Mouse (Mus musculus) hindbrain, embryonic 16.5 days (tissue): ENCODE results near the gene Etfbkmt. TPM values are rescaled to one million over a fixed set of nuclear protein-coding genes. Genes with fewer than 3 reads are reported as not detected.

ENCODE experiments used
- ATAC-seq: fragments of 200-750 bp; cut with Nextera tagmentation; 2 replicates; pipeline ENCODE4 v1.8.0; 2017; ENCODE audit warnings: moderate TSS enrichment, moderate library complexity
- H3K27ac ChIP-seq: fragments of 300-500 bp; sonication (generic); 2 replicates; pipeline ENCODE4 v1.5.1; 2014; ENCODE audit warnings: low read depth, mild to moderate bottlenecking, control low read depth, low read length, moderate library complexity
- H3K27me3 ChIP-seq: fragments of 300-500 bp; sonication (generic); replicated peaks from 2 replicates; pipeline ENCODE4 v1.6.1; 2014; ENCODE audit warnings: low read length; ENCODE audit not compliant: control insufficient read depth, insufficient read depth
- H3K36me3 ChIP-seq: fragments of 300-500 bp; sonication (generic); 2 replicates; pipeline ENCODE4 v1.6.1; 2014; ENCODE audit warnings: mild to moderate bottlenecking, low read length, moderate library complexity, mixed read lengths; ENCODE audit not compliant: control insufficient read depth, insufficient read depth
- H3K4me1 ChIP-seq: fragments of 300-500 bp; sonication (generic); 2 replicates; pipeline ENCODE4 v1.6.1; 2014; ENCODE audit warnings: low read depth, low read length; ENCODE audit not compliant: control insufficient read depth, insufficient read depth
- H3K4me2 ChIP-seq: fragments of 300-500 bp; sonication (generic); 2 replicates; pipeline ENCODE4 v1.6.1; 2014; ENCODE audit warnings: mild to moderate bottlenecking, low read length, control low read depth, moderate library complexity
- H3K4me3 ChIP-seq: fragments of 300-500 bp; sonication (generic); 2 replicates; pipeline ENCODE4 v1.5.1; 2014; ENCODE audit warnings: mild to moderate bottlenecking, low read length, control low read depth, moderate library complexity
- H3K9ac ChIP-seq: fragments of 300-500 bp; sonication (generic); 2 replicates; pipeline ENCODE4 v1.6.1; 2014; ENCODE audit warnings: low read depth, mild to moderate bottlenecking, control low read depth, low read length, moderate library complexity
- H3K9me3 ChIP-seq: fragments of 300-500 bp; sonication (generic); 2 replicates; pipeline ENCODE4 v1.6.1; 2014; ENCODE audit warnings: mild to moderate bottlenecking, low read length, moderate library complexity; ENCODE audit not compliant: control insufficient read depth
- WGBS: fragments of 180-500 bp; shearing (Covaris S2); extraction: QIAGEN DNeasy Blood & Tissue Kit; methylation state at CpG from one replicate; pipeline ENCODE4 v1.1.7; 2014; 5-methylcytosine and 5-hydroxymethylcytosine counted together
- polyA plus RNA-seq: library from polyadenylated mRNA; unstranded; fragments of >200 nt; fragmentation: Nextera tagmentation; extraction: Ambion mirVana; gene quantifications from 2 replicates; pipeline ENCODE4 v1.2.1, GENCODE M21; 2015

The Etfbkmt gene
- polyA plus RNA-seq, 1 experiment from 2014 or later: 7.6 TPM

DNA sequence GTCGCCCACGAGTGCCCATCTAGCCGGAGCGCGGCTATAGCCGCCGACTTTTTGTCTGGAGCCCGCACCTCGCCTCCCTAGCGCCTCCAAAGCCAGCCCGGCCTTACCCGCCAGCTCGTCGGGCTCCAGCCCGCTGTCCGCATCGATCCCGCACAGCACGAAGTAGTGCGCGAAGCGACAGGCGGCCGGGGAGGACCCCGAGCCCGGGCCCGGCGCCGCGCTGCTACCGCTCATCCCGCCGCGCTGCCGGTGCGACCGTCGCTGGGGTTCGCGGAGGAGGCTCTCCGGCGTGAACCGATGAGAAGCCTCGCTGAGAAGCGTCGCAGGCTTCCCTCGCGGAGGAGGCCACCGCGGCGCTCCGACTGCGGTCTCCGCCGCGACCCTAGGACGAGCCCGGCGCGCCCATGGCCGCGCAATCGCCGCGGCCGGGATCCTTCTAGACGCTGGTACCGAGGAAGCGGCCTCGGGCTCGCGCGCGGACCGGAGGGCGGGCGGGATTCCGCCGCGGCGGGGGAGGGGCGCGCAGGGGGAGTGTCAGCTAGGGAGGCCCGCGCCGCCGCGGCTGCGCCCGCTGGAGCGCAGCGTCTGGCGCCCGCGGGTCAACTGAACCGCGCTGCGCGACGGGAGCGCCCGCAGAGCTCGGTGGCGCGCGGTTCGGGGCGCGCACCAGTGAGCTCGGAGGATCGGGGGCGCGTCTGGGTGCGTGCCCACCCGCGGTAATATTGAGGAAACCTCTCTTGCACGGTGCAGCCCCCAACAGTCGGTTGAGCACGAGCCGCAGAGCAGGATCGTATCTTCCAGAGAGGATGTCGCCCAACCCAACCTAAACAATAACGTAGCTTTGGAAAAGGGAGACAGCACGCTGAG is 38.3 kb upstream of the Etfbkmt start, which contains the start of gene Dennd5b:
Dennd5b (minus strand) TSS at position 605 of the 867 bp plus-strand sequence.
- no peaks in the 10 kb centered on the region for H3K27me3 ChIP-seq
- peaks cover 5% of the 10 kb centered on the region for H3K4me1 ChIP-seq
- no peaks in the 10 kb centered on the region for H3K9me3 ChIP-seq
- under 1% methylated on average over 119 of the region's 124 CpGs for WGBS
- H3K4me2 ChIP-seq: peak within 1 kb of the TSS; percentile 69
- H3K9ac ChIP-seq: peak within 1 kb of the TSS; percentile 99
- no peaks in the 10 kb centered on the region for H3K36me3 ChIP-seq
- peak within 1 kb of the TSS; percentile 98 for H3K27ac ChIP-seq
- peak; percentile 96 for ATAC-seq
- peak within 1 kb of the TSS; percentile 95 for H3K4me3 ChIP-seq

- peak overlapping the region; percentile 95 for H3K4me3 ChIP-seq
- peaks cover 5% of the 10 kb centered on the region for H3K4me1 ChIP-seq
- peak overlapping the region; percentile 99 for H3K9ac ChIP-seq
- H3K27ac ChIP-seq: peak overlapping the region; percentile 98
- H3K4me2 ChIP-seq: peak overlapping the region; percentile 69
- 10% methylated on average over 7 of the region's 7 CpGs for WGBS
- no peaks in the 10 kb centered on the region for H3K36me3 ChIP-seq
- no peak; the same call in 1 of the 2 replicates for ATAC-seq
- H3K27me3 ChIP-seq: no peaks in the 10 kb centered on the region
- H3K9me3 ChIP-seq: no peaks in the 10 kb centered on the region
Measured at GRCm38 (mm10) chr6:149101943-149102243, 37.8 kb upstream of the Etfbkmt start.

GRCm38 (mm10) chr6:149103451-149103850 is 36.2 kb upstream of the Etfbkmt start:
- Histone ChIP-seq H3K4me1 (peaks cover 5% of the 10 kb centered on the region), H3K9ac (no peak overlapping the region), H3K4me2 (no peak overlapping the region), H3K9me3 (no peaks in the 10 kb centered on the region), H3K4me3 (no peak overlapping the region), H3K27me3 (no peaks in the 10 kb centered on the region), H3K36me3 (no peaks in the 10 kb centered on the region), H3K27ac (no peak overlapping the region)
- no peak for ATAC-seq
- WGBS: 88% methylated on average over 1 of the region's 1 CpGs

DNA sequence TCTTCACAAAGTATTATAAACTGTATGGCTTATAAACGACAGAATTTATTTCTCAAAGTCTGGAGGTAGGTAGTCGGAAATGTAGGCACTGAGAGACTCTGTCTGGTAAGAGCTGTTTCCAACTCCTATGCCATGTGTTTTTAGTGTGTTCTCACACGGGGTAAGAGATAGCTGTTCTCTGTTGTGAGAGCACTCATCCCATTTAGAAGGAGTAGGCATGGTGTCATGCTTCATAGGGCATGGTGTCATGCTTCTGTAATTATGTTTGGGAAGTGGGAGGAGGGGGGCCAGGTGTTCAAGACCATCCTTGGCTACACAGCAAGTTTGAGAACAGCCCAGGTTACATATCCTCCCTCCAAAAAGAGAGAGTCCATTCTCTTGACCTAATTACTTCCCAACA is 32.0 kb upstream of the Etfbkmt start:
- no peaks in the 10 kb centered on the region for H3K9me3 ChIP-seq
- no peaks in the 10 kb centered on the region for H3K27me3 ChIP-seq
- no peak overlapping the region for H3K4me3 ChIP-seq
- H3K27ac ChIP-seq: no peak overlapping the region
- ATAC-seq: no peak
- no peak overlapping the region for H3K9ac ChIP-seq
- 73% methylated on average over 3 of the region's 3 CpGs for WGBS
- H3K4me2 ChIP-seq: no peak overlapping the region
- no peaks in the 10 kb centered on the region for H3K4me1 ChIP-seq
- no peaks in the 10 kb centered on the region for H3K36me3 ChIP-seq

GRCm38 (mm10) chr6:149108909-149109308 is 30.7 kb upstream of the Etfbkmt start:
- H3K9ac ChIP-seq: no peak overlapping the region
- H3K9me3 ChIP-seq: no peaks in the 10 kb centered on the region
- no peaks in the 10 kb centered on the region for H3K4me1 ChIP-seq
- whole genome bisulfite sequencing: 81% methylated on average over 2 of the region's 2 CpGs
- no peak overlapping the region for H3K4me3 ChIP-seq
- no peak overlapping the region for H3K4me2 ChIP-seq
- H3K27ac ChIP-seq: no peak overlapping the region
- no peaks in the 10 kb centered on the region for H3K27me3 ChIP-seq
- no peaks in the 10 kb centered on the region for H3K36me3 ChIP-seq
- ATAC-seq: no peak

DNA sequence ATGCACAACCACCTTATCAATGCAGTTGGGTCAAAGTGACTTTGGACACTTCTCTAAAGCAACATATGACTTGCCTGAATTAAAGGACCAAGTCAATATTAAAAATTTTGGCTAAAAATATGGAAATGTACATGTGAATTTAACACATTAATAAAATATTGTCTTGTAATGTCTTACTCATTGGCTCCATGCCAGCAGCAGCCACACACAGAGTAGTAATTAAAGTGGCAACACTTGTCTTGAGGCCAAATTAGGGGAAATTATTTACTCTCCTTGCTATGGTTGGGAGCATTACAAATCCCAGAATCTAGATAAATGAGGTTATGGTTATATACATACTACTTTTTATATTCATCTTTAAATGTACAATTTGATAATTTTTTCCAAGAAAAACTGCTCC is 22.7 kb upstream of the Etfbkmt start:
- H3K27me3 ChIP-seq: no peaks in the 10 kb centered on the region
- no peak overlapping the region for H3K4me3 ChIP-seq
- H3K9me3 ChIP-seq: no peaks in the 10 kb centered on the region
- no peaks in the 10 kb centered on the region for H3K36me3 ChIP-seq
- no peaks in the 10 kb centered on the region for H3K4me1 ChIP-seq
- no peak overlapping the region for H3K9ac ChIP-seq
- no peak overlapping the region for H3K27ac ChIP-seq
- H3K4me2 ChIP-seq: no peak overlapping the region
- no peak for ATAC-seq

DNA sequence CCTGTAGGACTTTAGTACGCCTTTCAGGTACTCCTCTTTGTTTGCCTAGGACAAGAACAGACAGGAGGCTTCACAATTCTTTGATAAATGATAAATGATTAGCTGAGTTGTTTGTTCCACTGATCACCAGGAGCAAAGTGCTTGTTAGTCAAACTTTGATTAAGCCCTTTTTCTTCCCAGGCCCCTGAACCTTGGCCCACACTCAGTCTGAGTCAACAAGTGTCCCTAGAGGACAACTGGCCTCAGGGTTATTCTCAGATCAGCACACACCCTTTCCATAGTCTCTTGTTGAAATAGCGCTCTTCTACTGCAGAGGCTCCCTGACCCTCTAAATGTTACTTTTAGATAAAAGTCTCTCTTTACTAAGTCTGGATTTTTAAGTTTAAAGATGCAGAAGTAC is 20.7 kb upstream of the Etfbkmt start:
- H3K36me3 ChIP-seq: no peaks in the 10 kb centered on the region
- H3K4me3 ChIP-seq: no peak overlapping the region
- no peaks in the 10 kb centered on the region for H3K27me3 ChIP-seq
- H3K4me2 ChIP-seq: no peak overlapping the region
- H3K27ac ChIP-seq: no peak overlapping the region
- ATAC-seq: no peak
- WGBS: 70% methylated on average over 2 of the region's 2 CpGs
- no peaks in the 10 kb centered on the region for H3K4me1 ChIP-seq
- H3K9me3 ChIP-seq: no peaks in the 10 kb centered on the region
- H3K9ac ChIP-seq: no peak overlapping the region

- H3K4me2 ChIP-seq: no peak overlapping the region
- peak; percentile 69 for ATAC-seq
- no peak overlapping the region for H3K9ac ChIP-seq
- H3K9me3 ChIP-seq: no peaks in the 10 kb centered on the region
- no peaks in the 10 kb centered on the region for H3K36me3 ChIP-seq
- 43% methylated on average over 2 of the region's 2 CpGs for WGBS
- no peaks in the 10 kb centered on the region for H3K4me1 ChIP-seq
- H3K4me3 ChIP-seq: no peak overlapping the region
- H3K27ac ChIP-seq: no peak overlapping the region
- H3K27me3 ChIP-seq: no peaks in the 10 kb centered on the region
Measured at GRCm38 (mm10) chr6:149119853-149120252, 19.8 kb upstream of the Etfbkmt start.

GRCm38 (mm10) chr6:149123042-149123441 is 16.6 kb upstream of the Etfbkmt start:
- 91% methylated on average over 3 of the region's 3 CpGs for WGBS
- no peak overlapping the region for H3K4me2 ChIP-seq
- no peaks in the 10 kb centered on the region for H3K9me3 ChIP-seq
- H3K4me1 ChIP-seq: no peaks in the 10 kb centered on the region
- no peak for ATAC-seq
- H3K27ac ChIP-seq: no peak overlapping the region
- H3K4me3 ChIP-seq: no peak overlapping the region
- H3K27me3 ChIP-seq: no peaks in the 10 kb centered on the region
- H3K36me3 ChIP-seq: no peaks in the 10 kb centered on the region
- H3K9ac ChIP-seq: no peak overlapping the region
